Mouse (Mus musculus): ENCODE results near the gene Pla2g5.

DNA sequence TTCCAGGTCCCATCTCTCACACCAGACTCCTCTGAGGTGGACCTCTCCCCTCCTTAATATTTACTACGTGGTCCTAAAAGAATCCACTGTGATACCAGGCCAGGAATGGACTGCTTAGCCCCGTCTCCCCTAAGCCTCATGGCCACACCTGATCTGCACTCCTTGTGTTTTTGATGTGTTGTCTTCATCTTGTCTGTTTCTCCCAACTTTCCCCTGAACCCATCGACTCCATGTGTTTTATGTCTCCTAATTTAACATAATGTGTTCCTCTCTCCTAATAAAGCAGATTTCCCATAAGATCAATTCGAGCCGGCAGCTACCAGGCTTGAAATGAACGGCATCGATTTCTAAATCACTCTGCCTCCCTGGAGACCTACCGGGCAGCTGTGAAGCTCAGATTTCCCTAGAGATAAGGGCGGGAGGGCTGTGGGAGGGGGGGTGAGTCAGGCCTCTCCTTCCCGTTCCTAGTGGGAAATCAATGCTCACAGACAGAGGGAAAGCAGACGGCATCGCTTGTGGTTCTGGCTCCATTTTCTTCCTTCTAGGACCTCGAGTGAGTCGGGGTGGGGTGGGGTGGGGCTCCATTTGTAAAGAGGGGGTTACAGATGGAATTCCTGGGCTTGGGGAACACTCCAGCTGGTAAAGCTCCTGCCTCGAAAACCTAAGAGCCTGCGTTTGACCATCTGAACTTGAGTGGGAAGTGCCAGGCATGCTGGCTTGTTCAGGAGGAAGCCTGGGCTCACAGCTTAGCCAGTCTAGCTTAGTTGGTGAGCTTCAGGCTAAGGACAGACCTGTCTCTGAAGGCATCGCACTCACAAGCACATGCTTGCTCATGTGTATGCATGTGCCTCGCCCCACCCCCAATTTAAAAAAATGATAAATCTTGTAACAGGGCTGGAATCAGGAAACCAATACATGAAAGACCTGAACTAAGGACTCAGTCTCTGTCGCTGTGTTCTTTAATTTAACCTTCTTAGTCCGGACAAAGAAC is 85.6 kb downstream of the Pla2g5 start:
- no peak for TF ChIP-seq GATA1 (IDR thresholded peaks at IDR 0.05; ENCODE audit: borderline replicate concordance, low read length)
- no peak for TF ChIP-seq FLI1 (IDR thresholded peaks at IDR 0.05; ENCODE audit: low read length)

Data from megakaryocyte, embryonic 14.5 days (primary cell).